Mouse (Mus musculus) thymus, postnatal 4 days (tissue): ENCODE results near the gene Adora2a.
"Not testable (repeated sequence)": the region's sequence is repeated elsewhere in the genome, so short reads cannot be mapped to it uniquely, and the experiment has no call there.

Experiments
- DNase-seq: peaks from one replicate; pipeline ENCODE4 v3.0.0; 2021

Adora2a gene

DNA sequence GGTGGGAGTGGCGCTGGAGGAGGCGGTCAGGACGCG, at the start of gene Adora2a:
Gene Adora2a, plus strand, starts transcription at position 6 of the 36 bp plus-strand sequence.
- no peak for DNase-seq

DNA sequence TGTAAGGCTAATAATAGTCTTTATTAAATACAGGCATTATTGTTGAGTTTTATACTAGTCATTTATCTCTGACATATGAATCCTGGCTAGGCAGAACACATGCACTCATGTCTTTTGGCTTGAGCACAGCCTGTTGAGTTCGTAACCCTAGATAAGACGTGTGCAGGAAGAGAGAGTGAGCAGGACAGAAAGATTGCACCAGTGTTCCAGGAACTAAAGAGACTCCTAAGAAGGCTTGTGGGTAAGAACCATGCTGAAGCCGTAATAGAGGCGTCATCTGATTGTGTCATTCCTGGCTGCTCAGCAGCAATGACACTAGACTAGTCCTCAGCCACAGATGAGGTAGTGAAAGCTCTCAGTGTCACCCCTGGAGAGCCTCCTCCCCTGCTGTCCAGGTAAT, 43.7 kb upstream of the Adora2a start:
- DNase-seq: no peak

DNA sequence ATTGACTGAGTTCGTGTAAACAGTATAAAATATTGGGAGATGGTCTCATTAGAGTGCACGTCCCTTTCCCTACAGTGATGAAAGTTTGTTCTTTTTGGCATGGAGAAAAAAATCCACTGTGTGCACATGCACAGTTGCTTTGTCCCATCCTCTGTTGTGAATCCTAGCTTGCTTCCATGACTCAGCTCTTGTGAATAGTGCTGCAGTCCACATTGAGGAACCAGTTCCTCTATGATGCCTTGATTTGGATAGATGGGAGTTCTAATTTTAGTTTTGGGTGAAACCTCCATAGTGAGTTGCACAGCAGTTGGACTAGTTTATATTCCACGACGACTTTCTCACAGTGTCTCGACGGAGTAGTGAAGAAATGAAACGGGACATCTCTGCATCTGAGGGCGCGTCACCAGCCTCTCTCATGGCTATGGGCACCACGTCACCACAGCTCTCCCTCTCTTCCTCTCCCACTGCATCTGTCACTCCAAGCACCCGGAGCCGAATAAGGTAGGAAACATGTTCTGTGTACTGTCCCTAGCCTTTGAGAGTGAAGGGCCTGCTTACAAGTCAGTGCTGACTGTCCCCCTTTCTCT, 40.2 kb upstream of the Adora2a start:
- DNase-seq: no peak

DNA sequence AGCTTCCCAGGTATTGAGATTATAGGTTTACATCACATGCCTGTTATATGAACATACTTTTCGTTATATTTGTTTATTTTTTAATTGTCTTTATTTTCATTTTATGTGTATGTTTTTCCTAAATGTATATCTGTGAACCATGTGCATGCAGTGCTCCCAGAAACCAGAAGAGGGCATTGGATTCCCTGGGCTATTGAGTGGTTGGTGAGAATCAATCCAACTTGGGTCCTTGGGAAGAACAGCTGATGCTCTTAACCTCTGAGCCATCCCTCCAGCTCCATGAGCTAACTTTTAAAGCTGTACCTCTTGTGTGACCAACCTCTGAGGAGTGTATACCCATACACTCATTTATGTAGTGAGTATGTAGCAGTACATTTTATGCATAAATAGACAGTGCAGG, 39.2 kb upstream of the Adora2a start:
- DNase-seq: peak; percentile 58

DNA sequence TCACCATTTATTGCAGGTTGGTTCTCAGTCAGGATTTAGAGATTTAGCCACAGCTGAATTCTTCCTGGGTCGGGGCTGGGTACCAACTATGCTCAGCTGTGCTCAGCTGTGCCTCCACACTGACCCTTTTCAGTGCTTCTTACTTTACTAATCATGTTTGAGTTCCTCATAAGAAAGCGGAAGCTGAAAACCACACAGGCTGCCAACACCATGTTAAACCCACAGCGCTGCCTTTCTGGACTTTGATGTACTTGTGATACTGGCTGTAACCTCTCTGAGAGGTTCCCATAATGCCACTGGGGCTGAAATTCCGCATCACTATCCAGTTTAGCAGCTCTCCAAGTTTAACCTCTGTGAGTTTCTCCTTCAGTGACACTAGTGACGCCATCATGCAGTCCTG, 34.0 kb upstream of the Adora2a start:
- DNase-seq: peak; percentile 39

DNA sequence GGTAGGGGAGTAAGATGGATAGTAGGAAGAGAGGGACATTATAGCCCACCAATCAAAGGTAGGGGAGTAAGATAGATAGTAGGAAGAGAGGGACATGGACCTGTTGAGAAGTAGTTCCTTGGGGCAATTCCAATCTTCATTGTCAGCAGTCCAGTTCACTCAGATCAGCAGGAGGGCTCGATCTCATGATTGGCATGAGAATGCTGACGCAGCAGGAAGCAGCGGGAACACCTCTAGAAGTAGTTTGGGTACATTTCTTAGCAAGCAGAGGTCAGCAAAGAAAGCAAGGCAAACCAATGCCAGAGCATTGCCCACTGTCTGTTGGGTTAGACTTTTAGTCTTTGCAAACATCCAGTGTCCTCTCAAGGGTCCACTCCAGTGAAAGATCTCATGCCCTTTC, 32.9 kb upstream of the Adora2a start:
- DNase-seq: no peak

DNA sequence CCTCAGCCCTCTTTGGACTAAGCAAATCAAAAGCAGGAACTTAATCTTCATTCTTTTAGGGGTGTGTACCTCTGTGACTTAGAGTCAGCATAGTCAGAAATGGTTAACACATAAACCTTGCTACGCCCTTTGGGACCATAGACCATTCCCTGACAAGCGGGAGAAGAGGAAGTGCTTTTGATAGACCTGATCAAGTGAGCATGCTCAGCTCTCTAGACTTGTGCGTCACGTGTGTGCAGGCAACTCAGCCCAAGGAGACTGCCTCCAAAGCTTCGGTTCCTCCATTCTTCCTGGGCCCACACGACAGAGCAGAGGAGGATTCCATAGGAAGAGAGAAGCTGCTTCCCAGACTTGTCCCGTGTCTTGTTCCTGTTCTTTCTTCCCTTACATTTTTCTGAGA, 28.1 kb upstream of the Adora2a start:
- DNase-seq: no peak

DNA sequence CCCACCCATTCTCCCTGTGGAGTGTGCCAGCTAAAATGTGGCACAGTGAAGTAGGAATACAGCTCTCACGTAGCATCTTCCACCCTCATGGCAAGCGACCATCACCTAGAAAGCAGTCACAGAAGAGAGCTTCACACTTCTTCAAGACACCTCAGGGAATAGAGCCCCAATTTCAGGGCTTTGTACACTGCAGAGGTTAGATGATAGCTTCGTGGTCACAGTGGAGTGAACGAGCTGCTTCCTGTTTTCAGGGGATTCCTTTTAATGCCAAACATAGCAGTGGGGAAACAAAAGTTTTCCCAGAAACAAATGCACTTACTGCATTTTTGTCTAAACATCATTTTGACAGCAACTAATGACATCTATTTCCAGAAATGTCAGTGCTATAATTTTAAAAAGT, 27.3 kb upstream of the Adora2a start:
- DNase-seq: no peak

DNA sequence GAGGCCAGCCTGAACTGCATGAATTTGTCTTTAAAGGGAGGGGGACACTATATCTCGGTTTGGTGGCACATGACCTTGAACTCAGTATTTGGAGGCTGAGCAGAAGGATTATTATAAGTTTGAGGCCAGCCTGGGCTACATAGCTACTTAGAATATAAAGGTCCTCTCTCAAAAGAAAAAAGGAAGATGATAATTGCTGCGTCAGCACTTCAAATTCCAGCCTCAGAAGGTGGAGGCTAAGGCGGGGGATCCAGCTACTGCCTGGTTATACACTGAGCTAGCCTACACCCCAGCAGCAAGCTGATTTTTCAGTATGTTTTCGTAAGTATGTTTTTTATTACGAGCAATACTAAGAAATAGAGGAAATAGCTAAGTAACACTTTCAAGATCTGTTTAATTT, 26.0 kb upstream of the Adora2a start:
- no peak for DNase-seq

DNA sequence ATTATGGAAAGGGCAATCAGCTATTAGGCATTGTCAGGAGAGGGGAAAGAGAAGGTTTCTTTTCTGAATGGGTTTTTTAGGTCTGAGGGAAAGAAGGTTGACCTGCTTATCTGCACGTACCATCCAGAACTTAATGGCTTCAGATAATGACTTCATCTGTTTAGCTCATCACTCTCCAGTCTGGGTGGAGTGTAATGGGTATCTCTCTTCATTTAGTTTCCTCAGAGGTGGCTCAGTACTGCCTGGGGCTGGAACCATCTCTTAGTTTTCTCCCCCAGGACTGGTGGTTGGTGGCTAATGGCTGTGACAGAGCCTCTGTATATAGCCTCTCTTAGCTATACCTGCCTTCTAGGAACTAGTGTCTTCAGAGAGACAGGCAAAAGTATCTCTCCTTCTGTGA, 25.3 kb upstream of the Adora2a start:
- no peak for DNase-seq

DNA sequence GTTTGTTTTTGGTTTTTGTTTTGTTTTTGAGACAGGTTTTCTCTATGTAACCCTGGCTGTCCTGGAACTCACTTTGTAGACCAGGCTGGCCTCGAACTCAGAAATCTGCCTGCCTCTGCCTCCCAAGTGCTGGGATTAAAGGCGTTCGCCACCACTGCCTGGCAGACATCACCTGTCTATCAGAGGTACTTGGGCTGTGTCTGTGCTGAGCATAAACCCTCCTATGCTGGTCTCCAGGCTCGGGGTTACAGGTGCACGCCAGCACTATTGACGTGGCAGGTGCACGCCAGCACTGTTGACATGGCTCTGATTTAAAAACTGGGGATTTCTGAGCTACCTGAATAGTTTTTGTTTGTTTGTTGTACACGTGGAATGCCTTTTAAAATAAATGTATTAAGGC, 24.5 kb upstream of the Adora2a start:
- not testable (repeated sequence) for DNase-seq

DNA sequence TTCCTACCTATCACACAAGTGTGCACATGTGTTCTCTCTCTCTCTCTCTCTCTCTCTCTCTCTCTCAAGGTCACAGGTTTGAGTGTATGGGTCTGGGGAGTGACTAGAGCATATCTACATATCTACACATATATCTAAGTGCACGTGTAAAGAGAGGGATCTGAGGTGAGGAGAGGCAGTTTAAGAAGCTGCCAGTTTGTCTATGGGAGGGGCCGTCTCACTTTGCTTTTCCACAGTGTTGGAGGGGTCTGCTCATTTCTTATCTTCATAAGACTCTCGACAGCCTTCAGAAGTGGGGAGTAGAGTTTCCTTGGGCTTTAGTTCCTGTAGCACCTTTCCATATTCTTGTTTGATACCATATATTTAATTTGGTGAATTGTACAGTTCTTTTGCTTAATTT, 23.4 kb upstream of the Adora2a start:
- DNase-seq: no peak

DNA sequence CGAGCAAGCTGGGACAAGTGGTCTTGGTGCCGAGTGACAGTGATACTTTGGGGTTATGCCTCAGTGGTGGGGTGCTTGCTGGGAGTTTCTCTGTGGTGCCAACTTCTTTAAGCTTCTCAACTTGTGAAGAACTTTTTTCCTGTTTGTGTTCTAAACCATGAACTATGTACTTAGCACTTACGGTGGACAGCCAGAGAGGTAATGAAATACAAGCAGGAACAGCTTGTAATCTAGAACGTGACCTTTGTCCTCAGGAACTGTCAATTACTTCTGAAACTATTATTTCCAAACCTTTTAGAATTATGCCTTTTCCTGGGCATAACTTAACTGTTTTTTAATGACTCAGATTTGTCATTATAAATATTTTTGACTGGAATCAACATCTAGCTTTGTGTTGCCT, 22.3 kb upstream of the Adora2a start:
- no peak for DNase-seq

DNA sequence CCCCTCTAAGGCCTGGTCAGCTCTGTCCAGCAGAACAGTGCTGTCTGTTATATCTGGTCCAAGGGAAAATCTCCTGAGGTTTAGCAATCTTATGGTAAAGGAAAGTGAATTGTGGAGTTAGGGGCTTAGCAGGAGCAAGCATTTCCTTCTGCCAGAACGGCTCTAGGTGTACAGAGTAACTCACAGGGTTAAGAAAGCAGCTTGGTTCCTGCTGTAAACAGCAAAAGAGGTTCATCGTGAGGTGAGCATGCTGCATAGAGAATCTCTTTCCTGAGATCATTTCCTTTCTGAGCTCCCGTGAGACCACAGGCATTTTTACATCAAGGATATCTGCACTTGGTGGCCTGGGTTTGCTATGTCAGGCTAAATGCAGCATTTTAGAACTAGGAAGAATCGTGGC, 21.8 kb upstream of the Adora2a start:
- no peak for DNase-seq

DNA sequence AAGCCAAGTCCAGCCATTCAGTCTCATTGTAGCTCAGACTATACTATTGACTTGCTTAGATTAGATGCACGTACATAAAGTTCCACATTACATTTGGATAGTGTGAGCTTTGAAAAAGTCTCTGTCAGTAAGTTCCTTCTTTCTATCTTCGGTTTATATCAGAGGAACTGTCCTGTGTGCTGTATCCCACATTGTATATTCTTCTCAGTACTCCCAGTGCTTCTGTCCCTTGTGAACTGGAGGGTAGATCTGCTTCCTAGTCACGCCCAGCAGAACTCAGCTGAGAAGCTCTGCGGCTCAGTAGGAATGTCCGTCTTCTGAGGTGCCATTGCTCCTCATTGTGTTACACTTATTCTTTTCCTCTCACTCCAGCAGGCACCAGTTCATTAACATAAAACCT, 18.1 kb upstream of the Adora2a start:
- DNase-seq: no peak

DNA sequence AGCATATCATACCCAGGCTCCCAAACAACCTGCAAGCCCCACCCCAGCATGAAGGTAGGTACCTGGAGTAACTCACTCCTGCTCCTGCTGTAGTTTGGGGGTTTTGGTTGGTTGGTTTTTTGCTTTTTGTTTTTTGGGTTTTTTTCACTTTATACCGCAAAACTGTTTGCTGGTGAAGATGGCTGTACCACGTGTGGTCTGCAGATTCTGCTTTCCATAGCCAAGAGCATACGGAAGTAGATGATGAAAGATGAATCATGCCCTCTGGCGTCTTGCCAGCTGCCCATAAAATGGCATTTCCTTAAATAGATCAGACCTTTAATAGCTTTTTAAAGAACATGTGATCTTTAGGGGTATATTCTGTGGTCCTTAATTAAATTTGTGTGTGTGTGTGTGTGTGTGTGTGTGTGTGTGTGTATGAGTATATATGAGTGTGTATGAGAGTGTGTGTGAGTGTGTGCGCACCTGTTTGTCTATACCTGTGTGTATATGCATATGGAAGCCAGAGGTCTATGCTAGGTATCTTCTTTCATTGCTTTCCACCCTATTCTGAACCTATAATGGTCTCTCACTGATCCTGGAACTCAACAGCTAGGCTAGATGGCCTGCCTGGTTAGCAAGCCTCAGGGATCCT, 16.8 kb upstream of the Adora2a start:
- DNase-seq: peak; percentile 37

DNA sequence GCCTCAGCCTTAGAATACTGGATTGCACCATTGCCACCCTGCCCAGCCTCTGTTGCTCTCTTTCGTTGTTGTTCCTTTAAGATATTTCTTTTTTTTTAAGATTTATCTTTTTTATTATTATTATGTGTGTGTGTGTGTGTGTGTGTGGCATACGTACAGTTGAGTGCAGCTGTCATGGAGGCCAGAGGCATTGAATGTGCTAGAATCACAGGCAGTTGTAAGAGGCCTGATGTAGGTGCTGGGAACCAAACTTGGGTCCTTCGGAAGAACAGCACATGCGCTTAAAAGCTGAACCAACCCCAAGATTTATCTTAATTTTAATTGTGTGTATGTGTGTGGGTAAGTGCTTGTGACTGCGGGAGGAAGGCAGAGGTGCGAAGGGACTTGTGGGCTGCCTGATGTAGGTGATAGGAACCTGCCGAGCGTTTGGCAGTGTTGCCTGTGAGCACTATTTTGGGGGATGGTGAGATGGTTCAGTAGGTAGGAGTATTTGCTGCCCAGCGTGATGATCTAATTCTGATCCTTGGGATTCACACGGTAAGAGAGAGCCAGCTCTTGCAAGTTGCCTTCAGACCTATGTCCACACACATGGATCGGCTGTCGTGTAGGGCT, 15.4 kb upstream of the Adora2a start:
- DNase-seq: no peak

DNA sequence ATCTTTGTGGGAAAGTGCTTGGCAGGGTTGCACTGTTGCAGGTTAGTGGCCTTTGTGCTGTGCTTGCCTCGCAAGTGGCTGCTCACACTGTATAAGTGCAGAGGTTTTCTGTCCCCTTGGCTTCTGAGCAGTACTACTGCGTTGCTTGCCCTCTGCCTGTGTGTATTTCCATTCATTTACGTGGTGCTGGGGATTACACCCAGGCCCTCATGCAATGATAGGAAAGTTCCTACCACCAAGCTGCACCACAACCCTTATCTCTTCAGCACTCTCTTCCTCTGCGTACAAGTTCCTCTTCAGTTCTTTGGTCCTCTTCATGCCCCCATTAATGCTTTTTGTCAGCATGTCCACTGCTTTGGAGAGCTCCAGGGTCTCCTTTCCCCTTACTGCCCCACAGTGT, 14.7 kb upstream of the Adora2a start:
- DNase-seq: no peak

DNA sequence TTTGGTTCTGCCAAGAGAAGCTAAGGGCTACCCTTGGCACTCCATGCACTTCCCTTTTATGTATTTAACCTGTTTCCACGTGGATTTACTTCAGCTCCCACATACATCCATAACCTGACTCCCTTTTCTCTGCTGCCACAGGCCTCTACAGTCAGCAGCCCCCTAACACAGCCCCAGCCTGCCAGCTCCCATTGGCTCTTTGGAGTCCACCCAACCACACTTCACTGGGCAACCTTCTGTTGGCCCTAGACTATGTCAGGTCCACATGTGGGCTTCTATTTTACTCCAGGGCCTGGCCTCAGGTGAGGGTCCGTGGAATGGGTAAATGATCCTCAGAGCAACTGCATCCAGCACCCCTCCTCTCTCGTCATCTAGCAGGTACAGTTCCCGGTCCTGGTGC, 14.1 kb upstream of the Adora2a start:
- no peak for DNase-seq

DNA sequence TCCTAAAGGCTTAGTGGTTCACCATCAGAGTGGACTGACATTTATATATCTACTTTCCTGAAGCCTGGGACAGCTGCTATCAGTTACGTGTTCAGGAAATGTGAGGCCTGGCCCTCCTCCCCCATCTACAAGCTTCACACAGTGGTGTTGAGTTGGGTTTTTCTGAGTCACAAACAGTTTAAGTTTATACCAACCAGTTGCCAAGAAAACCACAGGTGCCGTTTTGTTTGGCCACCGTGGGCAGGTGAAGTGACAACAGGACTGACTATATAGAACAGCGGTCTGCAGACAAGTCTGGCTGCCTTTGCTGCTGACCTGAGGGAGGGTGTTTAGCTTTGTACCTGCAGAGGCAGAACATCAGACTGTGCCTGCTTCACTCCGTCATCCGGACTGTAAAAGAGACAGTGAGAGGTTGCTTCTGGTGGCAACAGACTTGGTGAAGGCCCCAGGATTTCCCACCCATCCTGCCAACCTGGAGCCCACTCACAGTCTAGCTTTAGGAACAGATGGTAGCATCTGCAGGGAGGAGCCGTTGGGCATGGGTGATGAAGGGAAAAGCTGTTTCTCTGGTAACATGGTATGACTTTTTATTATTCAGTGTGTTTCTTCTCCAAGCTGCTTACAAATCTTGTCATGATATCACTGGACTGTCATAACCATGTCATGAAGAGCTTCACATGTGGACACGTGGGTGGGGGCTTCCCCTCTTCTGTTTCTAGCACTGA, 13.2 kb upstream of the Adora2a start:
- DNase-seq: peak; percentile 29

DNA sequence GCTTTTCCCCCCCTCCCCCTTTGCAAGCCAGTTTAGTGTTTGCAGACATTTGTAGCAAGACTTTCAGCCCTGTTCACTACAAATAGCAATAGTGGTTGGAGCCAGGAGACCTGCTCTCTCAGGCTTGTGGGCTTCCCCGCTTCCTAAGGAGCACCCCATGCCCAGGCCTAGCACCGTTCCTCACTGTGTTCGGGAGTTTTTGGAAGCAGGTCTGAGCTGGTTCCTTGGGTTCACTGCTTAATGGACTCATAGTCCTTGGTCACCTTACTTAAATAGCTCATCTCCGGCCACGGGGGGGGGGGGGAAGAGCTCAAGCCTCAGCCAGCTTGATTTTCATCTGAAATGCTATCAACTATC, 12.7 kb upstream of the Adora2a start:
- no peak for DNase-seq

DNA sequence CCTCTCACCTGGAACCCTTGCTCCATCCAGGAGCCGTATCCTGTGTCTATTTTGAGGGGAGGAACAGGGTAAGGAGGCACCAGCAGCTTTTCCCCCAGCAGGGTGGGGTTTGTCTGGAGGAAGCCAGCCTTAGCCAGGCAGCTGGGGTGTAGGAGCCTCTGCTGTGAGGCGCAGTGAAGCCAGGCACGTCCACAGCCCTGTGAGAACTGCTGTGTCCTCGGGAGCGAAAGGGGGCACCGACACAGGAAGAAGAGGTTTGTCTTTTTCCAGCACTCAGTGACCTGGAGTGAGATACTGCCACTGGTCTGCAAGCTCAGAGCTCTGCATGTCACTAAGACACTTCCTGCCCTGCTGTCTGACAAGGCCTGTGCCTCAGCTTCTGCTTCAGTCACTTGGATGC, 12.3 kb upstream of the Adora2a start:
- DNase-seq: peak; percentile 41

DNA sequence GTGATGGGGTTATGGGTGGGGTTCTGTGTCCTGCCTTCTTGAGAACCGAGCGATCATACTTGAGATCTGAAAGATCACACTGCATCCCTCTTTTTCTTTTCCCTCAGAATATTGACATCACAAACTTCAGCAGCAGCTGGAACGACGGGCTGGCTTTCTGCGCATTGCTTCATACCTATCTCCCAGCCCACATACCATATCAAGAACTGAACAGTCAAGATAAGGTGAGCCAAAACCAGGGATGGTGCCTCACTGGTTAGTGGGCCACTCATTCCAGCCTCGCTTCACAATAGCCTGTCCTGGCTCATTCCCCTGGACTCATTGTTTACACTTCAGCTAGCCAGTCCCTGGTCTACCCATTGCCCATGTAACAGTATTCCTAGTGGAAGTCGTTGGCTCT, 9.5 kb upstream of the Adora2a start:
- DNase-seq: no peak

DNA sequence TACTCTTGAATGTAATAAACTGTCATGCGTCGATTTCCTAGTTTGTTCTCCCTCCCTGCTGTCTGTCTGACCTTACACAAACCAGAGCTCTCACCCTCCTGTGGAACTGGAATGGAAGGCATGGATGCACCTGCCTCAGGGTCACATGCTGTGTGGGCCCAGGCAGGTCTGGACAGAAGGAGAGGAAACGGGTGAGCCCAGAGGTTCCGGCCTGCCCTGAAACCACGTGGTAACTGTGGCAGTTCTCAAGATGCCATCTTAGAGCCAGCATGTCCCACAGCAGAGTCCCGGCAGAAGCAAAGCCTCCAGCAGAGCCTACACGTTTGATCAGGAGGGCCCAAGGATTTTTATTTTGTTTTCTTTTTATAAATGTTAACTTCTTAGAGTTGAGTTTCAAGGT, 4.3 kb upstream of the Adora2a start:
- no peak for DNase-seq
